Mouse (Mus musculus): ENCODE data around the gene Usp5.
"Not testable (repeated sequence)": the region's sequence is repeated elsewhere in the genome, so short reads cannot be mapped to it uniquely, and the experiment has no call there.

Gene Usp5

GRCm38 (mm10) chr6:124811701-124812560 lies 17.4 kb downstream of the Usp5 start:
- peak; percentile 38 for DNase-seq (ENCODE audit: extremely low read depth, low read depth)

DNA sequence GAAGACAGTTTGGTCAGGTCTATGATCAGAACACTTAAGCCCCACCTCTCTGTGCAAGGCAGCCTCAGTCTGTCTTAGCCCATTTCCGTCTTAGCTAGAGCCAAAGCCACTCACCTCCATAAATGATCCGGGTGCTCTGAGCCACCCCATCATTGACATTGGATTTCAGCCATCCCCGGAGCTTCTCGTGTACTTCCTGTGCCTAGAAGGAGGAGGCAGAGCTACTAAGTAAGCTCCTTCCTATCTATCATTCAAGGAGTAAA lies 17.9 kb downstream of the Usp5 start:
- DNase-seq (ENCODE audit: extremely low read depth, low read depth): no peak

DNA sequence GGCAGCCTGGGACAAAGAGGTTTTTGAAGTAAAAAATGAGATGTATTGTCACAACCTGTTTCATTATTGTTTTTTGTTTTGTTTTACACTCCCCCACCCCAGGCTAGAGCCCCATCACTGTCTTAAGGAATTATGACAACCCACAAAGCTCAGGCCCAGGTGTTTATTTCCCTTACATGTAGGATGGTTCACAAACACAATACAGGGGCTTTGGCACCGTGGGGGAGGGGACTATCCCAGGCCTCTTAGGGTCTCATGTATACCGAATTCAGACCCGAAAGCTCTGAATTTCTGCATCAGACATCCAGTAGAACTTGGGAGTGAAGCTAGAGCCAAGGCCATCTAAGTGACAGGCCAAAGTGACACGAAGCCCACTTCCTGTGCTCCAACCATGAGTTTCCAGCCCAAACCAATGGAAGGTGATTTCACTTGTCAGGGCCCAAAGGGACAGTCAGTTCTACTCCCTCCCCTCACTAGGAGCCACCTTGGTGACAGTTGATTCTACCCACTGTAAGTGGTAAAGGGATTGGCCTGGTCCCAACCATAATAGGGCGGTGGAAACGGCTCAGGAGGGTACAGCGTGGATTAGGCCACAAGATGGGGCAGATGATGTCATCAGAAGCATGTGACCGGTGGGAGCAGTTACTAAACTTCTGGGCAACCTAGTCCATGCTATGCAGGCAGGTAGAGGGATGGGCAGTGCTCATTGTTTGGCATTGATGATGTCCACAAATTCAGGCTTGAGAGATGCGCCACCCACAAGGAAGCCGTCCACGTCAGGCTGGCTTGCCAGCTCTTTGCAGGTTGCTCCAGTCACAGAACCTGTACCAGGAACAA lies 18.5 kb downstream of the Usp5 start:
- DNase-seq (ENCODE audit: extremely low read depth, low read depth): not testable (repeated sequence)

DNA sequence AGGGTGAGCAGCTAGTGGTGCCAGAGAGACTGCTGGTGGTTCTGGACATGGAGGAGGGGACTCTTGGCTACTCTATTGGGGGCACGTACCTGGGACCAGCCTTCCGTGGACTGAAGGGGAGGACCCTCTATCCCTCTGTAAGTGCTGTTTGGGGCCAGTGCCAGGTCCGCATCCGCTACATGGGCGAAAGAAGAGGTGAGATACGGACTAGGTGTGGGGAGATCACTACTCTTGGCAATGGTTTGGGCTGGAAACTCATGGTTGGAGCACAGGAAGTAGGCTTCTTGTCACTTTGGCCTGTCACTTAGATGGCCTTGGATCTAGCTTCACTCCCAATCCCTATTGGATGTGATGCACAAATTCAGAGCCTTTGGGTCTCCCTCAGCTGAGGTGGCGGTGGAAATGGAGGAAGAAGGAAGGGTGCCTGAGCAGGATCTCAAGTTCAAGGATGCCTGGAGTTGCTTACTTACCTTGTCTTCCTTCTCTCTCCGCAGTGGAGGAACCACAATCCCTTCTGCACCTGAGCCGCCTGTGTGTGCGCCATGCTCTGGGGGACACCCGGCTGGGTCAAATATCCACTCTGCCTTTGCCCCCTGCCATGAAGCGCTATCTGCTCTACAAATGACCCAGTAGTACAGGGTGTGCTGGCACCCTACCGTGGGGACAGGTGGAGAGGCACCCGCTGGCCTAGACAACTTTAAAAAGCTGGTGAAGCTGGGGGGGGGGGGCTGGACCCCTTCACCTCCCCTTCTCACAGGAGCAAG lies 19.3 kb downstream of the Usp5 start:
- no peak for DNase-seq (ENCODE audit: extremely low read depth, low read depth)

DNA sequence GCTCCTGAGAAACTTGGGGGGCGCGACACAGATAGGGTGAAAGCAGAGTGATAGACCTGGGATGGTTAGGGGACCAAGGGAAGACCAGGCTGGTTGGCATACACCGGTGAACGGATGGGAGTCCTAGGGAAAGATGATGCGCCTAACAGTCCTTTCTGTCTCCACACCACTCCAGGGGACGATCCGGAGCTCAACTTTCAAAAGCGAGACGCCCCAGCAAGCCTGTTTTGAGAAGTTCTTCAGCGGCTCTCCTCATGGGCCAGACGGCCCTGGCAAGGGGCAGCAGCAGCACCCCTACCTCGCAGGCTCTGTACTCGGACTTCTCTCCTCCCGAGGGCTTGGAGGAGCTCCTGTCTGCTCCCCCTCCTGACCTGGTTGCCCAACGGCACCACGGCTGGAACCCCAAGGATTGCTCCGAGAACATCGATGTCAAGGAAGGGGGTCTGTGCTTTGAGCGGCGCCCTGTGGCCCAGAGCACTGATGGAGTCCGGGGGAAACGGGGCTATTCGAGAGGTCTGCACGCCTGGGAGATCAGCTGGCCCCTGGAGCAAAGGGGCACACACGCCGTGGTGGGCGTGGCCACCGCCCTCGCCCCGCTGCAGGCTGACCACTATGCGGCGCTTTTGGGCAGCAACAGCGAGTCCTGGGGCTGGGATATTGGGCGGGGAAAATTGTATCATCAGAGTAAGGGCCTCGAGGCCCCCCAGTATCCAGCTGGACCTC lies 20.1 kb downstream of the Usp5 start:
- no peak for DNase-seq (ENCODE audit: extremely low read depth, low read depth)

- no peak for DNase-seq (ENCODE audit: extremely low read depth, low read depth)
These were observed 20.8 kb downstream of the Usp5 start, which contains the start of gene Spsb2 for GRCm38 (mm10) chr6:124808358-124809012. Gene Spsb2, plus strand, starts transcription at chr6:124808661.

GRCm38 (mm10) chr6:124807986-124808357 lies 21.3 kb downstream of the Usp5 start:
- DNase-seq (ENCODE audit: extremely low read depth, low read depth): no peak

GRCm38 (mm10) chr6:124807366-124807765 lies 21.9 kb downstream of the Usp5 start:
- DNase-seq (ENCODE audit: extremely low read depth, low read depth): no peak

- no peak for DNase-seq (ENCODE audit: extremely low read depth, low read depth)
These were observed 22.7 kb downstream of the Usp5 start for GRCm38 (mm10) chr6:124806446-124807140.

DNA sequence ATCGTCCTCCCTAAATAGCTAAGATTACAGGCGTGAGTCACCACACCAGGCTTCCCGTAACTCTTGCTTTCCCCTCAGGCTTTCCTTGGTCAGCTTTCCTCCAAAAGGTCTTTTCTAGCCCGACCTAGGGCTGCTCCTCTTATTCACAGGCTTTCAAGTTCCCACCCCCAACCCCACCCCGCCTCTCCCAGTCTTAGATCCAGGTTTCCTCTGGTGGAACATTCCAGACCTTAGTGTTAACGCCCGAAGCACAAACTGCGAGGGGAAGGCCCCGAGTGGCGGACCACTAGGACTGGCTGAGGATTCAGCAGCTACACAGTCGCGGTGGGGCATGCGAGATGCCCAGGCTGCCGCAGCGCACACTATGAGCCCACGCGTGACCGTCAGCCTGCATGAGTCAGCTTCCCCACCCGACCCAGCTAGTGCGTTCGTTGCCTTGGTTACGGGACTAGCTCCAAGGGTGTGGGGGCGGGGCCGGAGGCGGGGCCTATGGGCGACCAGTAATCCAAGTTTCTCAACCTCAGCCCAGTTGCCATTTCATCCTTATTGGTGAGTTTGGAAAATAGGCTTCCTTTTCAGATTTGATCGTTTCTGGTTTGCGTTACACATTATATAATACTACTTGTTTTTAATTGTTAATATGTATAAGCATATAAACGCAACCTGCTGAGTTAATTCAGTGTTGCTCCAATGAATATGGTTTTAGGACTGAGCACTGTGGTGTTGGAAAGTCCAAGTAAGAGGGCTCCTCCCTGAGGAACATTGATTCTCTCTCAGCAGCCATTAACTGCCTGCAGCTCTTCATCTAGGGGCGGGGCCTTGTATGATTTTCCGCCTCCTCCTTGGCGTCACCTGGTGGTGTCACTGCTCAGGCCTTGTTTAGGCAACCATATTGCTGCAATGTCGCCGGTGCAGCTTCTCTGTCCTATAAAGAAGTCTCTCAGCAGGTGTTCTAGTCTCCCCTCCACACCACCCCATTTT lies 23.7 kb downstream of the Usp5 start:
- DNase-seq (ENCODE audit: extremely low read depth, low read depth): peak; percentile 81

- DNase-seq (ENCODE audit: extremely low read depth, low read depth): no peak
These were observed 24.9 kb downstream of the Usp5 start for GRCm38 (mm10) chr6:124804341-124804740.

GRCm38 (mm10) chr6:124803691-124804090 lies 25.6 kb downstream of the Usp5 start:
- not testable (repeated sequence) for DNase-seq (ENCODE audit: extremely low read depth, low read depth)

GRCm38 (mm10) chr6:124803061-124803460 lies 26.2 kb downstream of the Usp5 start:
- DNase-seq (ENCODE audit: extremely low read depth, low read depth): no peak

DNA sequence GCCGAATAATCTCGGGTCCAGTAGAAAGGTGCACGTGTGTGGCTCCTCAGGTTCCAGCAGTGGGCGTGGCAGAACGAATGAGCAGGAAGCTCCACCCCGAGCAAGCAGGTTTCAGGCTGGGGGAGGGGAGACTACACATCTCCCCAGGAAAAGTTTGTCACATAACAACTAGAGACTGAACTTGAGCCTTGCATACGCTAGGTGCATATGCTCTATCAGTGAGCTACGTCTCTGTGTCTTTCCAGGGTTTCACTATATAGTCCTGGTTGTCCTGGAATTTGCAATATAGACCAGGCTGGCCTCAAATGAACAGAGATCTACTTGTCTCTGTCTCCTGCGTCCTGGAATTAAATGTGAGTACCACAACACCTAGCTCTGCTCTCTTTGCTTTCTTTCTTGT lies 26.9 kb downstream of the Usp5 start:
- DNase-seq (ENCODE audit: extremely low read depth, low read depth): not testable (repeated sequence)

GRCm38 (mm10) chr6:124796200-124796599 lies 33.1 kb downstream of the Usp5 start:
- no peak for DNase-seq (ENCODE audit: extremely low read depth, low read depth)

DNA sequence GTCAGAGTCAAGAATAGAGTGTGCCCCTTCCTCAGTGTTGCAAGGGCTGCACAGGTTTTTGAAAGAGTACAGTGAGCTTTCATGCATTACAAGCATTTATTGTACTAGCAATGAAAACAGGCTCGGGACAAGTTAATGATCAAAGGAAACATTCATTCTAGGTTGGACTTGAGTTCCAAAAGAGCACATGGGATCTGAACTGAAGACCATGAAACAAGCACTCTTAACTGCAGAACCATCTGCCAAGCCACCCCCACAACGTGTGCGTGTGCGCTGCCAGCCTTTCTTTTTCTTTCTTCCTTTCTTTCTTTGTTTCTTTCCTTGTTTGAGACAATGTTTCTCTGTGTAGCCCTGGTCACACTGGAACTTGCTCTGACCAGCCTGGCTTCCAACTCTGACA lies 33.5 kb downstream of the Usp5 start:
- no peak for DNase-seq (ENCODE audit: extremely low read depth, low read depth)

DNA sequence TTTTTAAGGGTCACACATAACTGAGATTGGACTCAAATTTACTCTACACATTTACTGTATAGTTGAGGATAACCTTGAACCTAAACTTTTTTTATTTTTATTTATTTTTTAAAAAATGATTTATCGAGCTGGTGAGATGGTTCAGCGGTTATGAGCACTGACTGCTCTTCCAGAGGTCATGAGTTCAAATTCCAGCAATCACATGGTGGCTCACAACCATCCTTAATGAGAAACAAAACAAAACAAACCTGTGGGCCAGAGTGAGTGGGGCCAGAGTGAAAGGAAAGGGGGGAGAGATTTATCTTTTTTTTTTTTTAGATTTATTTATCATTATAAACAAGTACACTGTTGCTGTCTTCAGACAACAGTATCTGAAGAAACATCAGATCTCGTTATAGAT lies 37.4 kb downstream of the Usp5 start:
- no peak for DNase-seq (ENCODE audit: extremely low read depth, low read depth)

- DNase-seq (ENCODE audit: extremely low read depth, low read depth): no peak
These were observed 39.2 kb downstream of the Usp5 start for GRCm38 (mm10) chr6:124790121-124790520.

GRCm38 (mm10) chr6:124789519-124789918 lies 39.8 kb downstream of the Usp5 start:
- no peak for DNase-seq (ENCODE audit: extremely low read depth, low read depth)

All from MEL-GATA-1-ER (cell line).